Mouse (Mus musculus) kidney, adult 2 months (tissue): Measurements from ENCODE around the gene Rad51c.

Source experiments
- CTCF ChIP-seq: fragments of 200-500 bp; conservative IDR thresholded peaks from 2 replicates; pipeline ENCODE4 v1.5.1; 2011; ENCODE audit warnings: low read depth, mild to moderate bottlenecking, control low read depth, low read length, moderate library complexity, mixed read lengths; ENCODE audit not compliant: insufficient read depth, insufficient read length
- POLR2A ChIP-seq: fragments of 200-500 bp; IDR thresholded peaks from one replicate; pipeline ENCODE4 v1.6.1; 2011; ENCODE audit warnings: low read depth, low read length, control low read depth

- TF ChIP-seq POLR2A (no peak), CTCF (no peak)
Observed at GRCm38 (mm10) chr11:87443373-87443883, 38.7 kb upstream of the Rad51c start.
